Mouse (Mus musculus) bone marrow, adult 2 months (tissue): Measurements from ENCODE around the gene Ddx58.

ENCODE experiments used
- CTCF ChIP-seq: fragments of 200-500 bp; IDR thresholded peaks from 2 replicates; pipeline ENCODE4 v1.5.1; 2011; ENCODE audit warnings: low read length, control low read depth; ENCODE audit not compliant: control insufficient read depth, insufficient read depth
- POLR2A ChIP-seq: fragments of 200-500 bp; IDR thresholded peaks from 2 replicates; pipeline ENCODE4 v1.6.1; 2011; ENCODE audit warnings: low read depth, mild to moderate bottlenecking, control low read depth, low read length, borderline replicate concordance; ENCODE audit not compliant: control insufficient read depth

DNA sequence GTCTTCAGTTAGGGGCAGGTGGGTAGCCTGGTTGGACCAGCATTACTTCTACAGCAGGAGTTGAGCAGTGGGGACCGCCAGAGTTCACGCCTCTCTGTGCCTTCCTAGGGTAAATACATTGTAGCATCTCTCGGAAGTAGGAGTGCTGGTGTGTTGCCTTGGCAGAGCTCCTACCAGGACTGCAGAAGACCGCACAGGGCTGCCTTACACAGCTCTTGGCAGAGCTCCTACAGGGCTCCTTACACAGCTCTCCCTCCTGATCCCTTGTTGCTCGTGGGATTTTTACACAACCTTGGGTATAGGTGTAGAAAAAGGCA, 81.4 kb downstream of the Ddx58 start:
- TF ChIP-seq POLR2A (no peak), CTCF (no peak)
